Mouse (Mus musculus): ENCODE measurements around the gene Lrrc4b. TPM values are rescaled to one million over a fixed set of nuclear protein-coding genes. Genes with fewer than 3 reads are reported as not detected.

Lrrc4b gene
- polyA plus RNA-seq, 1 experiment = 1.4 TPM

- Histone ChIP-seq H3K36me3 (ENCODE audit: control insufficient read depth, insufficient read depth, low read length) (no peaks in the 10 kb centered on the region), H3K27ac (ENCODE audit: control insufficient read depth, insufficient read depth, low read length) (no peak overlapping the region), H3K27me3 (ENCODE audit: control insufficient read depth, insufficient read depth, low read length) (no peaks in the 10 kb centered on the region; the same call in 1 of the 2 replicates), H3K4me3 (ENCODE audit: control insufficient read depth, insufficient read depth, low read length) (no peak overlapping the region), H3K4me1 (replicated peaks; ENCODE audit: control insufficient read depth, insufficient read depth, low read length) (no peaks in the 10 kb centered on the region)
- WGBS = 52% methylated on average over 55 of the region's 57 CpGs
- TF ChIP-seq POLR2A (IDR thresholded peaks at IDR 0.05; ENCODE audit: control insufficient read depth, extremely low read depth, insufficient read depth, low read length, poor library complexity) (no peak), CTCF (IDR thresholded peaks at IDR 0.05; ENCODE audit: borderline replicate concordance, control insufficient read depth, extremely low read depth, insufficient read depth, low read length, poor library complexity) (no peak)
- DNase-seq = no peak
These were observed 32.8 kb downstream of the Lrrc4b start for GRCm38 (mm10) chr7:44461503-44462217.

- Histone ChIP-seq H3K27me3 (ENCODE audit: control insufficient read depth, insufficient read depth, low read length) (no peaks in the 10 kb centered on the region; the same call in 1 of the 2 replicates), H3K36me3 (ENCODE audit: control insufficient read depth, insufficient read depth, low read length) (no peaks in the 10 kb centered on the region), H3K4me1 (replicated peaks; ENCODE audit: control insufficient read depth, insufficient read depth, low read length) (no peaks in the 10 kb centered on the region), H3K4me3 (ENCODE audit: control insufficient read depth, insufficient read depth, low read length) (no peak overlapping the region), H3K27ac (ENCODE audit: control insufficient read depth, insufficient read depth, low read length) (no peak overlapping the region)
- WGBS = 20% methylated on average over 77 of the region's 77 CpGs
- no peak for TF ChIP-seq POLR2A (IDR thresholded peaks at IDR 0.05; ENCODE audit: control insufficient read depth, extremely low read depth, insufficient read depth, low read length, poor library complexity)
- TF ChIP-seq CTCF (IDR thresholded peaks at IDR 0.05; ENCODE audit: borderline replicate concordance, control insufficient read depth, extremely low read depth, insufficient read depth, low read length, poor library complexity) = no peak
- no peak for DNase-seq
These were observed 33.6 kb downstream of the Lrrc4b start for GRCm38 (mm10) chr7:44462218-44463055.

DNA sequence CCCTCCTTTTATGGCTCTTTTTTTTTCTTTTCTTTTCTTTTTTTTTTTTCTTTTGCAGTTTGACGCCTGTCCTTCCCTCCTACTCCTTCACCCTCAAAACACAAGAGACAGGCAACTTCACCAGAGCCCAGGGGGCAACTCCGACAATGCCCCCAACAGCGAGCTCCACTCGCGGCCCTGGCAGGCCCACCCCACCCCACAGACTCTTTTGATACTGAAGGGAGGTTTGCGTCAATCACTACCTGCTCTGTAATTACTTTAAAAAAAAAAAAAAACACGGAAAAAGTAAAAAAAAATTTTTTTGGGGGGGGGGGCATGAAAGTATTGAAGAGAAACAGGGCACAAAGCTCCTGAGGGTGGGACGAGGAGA is 34.2 kb downstream of the Lrrc4b start:
- Histone ChIP-seq H3K4me1 (replicated peaks; ENCODE audit: control insufficient read depth, insufficient read depth, low read length) (no peaks in the 10 kb centered on the region), H3K27me3 (ENCODE audit: control insufficient read depth, insufficient read depth, low read length) (no peaks in the 10 kb centered on the region; the same call in 1 of the 2 replicates), H3K27ac (ENCODE audit: control insufficient read depth, insufficient read depth, low read length) (no peak overlapping the region), H3K36me3 (ENCODE audit: control insufficient read depth, insufficient read depth, low read length) (no peaks in the 10 kb centered on the region), H3K4me3 (ENCODE audit: control insufficient read depth, insufficient read depth, low read length) (no peak overlapping the region)
- DNase-seq = no peak
- no peak for TF ChIP-seq CTCF (IDR thresholded peaks at IDR 0.05; ENCODE audit: borderline replicate concordance, control insufficient read depth, extremely low read depth, insufficient read depth, low read length, poor library complexity)
- TF ChIP-seq POLR2A (IDR thresholded peaks at IDR 0.05; ENCODE audit: control insufficient read depth, extremely low read depth, insufficient read depth, low read length, poor library complexity) = no peak
- WGBS = 23% methylated on average over 8 of the region's 8 CpGs

- TF ChIP-seq CTCF (IDR thresholded peaks at IDR 0.05; ENCODE audit: borderline replicate concordance, control insufficient read depth, extremely low read depth, insufficient read depth, low read length, poor library complexity) = no peak
- TF ChIP-seq POLR2A (IDR thresholded peaks at IDR 0.05; ENCODE audit: control insufficient read depth, extremely low read depth, insufficient read depth, low read length, poor library complexity) = no peak
- H3K27me3 ChIP-seq (ENCODE audit: control insufficient read depth, insufficient read depth, low read length) = no peaks in the 10 kb centered on the region; the same call in 1 of the 2 replicates
- peaks cover 6% of the 10 kb centered on the region for H3K4me1 ChIP-seq (replicated peaks; ENCODE audit: control insufficient read depth, insufficient read depth, low read length)
- no peak for DNase-seq
- no peak overlapping the region for H3K27ac ChIP-seq (ENCODE audit: control insufficient read depth, insufficient read depth, low read length)
- H3K4me3 ChIP-seq (ENCODE audit: control insufficient read depth, insufficient read depth, low read length) = no peak overlapping the region
- WGBS = 86% methylated on average over 10 of the region's 10 CpGs
- no peaks in the 10 kb centered on the region for H3K36me3 ChIP-seq (ENCODE audit: control insufficient read depth, insufficient read depth, low read length)
These were observed 34.9 kb downstream of the Lrrc4b start for GRCm38 (mm10) chr7:44463556-44464225.

DNA sequence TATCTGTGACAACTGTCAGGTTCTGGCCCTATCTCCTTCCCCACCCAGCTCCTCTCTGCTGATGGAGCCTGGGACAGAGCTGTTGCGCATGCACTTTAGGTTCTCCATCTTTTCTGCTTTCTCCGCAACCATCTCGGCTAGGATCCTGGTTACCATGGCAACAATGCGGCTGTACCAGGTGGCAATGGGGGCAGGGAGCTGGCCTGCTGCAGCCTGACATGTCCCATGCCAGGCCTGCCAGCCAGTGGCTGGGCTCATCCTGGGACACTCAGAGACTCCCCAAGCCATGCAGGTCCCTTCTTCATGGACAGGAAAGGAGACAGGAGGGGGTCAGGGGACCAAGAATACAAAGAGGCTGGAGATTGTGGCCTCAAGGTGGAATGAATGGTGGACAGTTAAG is 35.7 kb downstream of the Lrrc4b start:
- no peak for DNase-seq
- no peaks in the 10 kb centered on the region; the same call in 1 of the 2 replicates for H3K27me3 ChIP-seq (ENCODE audit: control insufficient read depth, insufficient read depth, low read length)
- TF ChIP-seq POLR2A (IDR thresholded peaks at IDR 0.05; ENCODE audit: control insufficient read depth, extremely low read depth, insufficient read depth, low read length, poor library complexity) = no peak
- no peak for TF ChIP-seq CTCF (IDR thresholded peaks at IDR 0.05; ENCODE audit: borderline replicate concordance, control insufficient read depth, extremely low read depth, insufficient read depth, low read length, poor library complexity)
- no peaks in the 10 kb centered on the region for H3K36me3 ChIP-seq (ENCODE audit: control insufficient read depth, insufficient read depth, low read length)
- H3K4me1 ChIP-seq (replicated peaks; ENCODE audit: control insufficient read depth, insufficient read depth, low read length) = peaks cover 8% of the 10 kb centered on the region
- H3K4me3 ChIP-seq (ENCODE audit: control insufficient read depth, insufficient read depth, low read length) = no peak overlapping the region
- WGBS = 35% methylated on average over 4 of the region's 4 CpGs
- no peak overlapping the region for H3K27ac ChIP-seq (ENCODE audit: control insufficient read depth, insufficient read depth, low read length)

DNA sequence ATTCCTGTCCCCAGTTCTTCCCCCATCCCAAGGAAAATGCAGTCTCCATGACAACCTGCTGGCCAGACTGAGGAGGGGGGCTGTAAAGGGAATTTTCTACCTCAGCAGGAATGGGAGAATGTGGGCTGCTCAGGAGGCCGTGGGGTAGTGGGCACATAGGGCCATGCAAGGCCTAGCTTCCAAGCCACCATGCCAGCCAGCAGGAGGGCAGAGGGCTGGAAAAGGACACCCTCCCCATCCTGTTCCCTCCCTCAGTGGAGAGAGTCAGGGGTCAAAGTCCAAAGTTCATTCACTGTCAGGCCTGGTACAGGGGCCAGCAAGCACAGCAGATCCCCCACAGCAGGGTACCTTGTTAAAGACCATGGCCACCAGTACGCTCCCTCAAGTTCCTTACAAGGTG is 36.3 kb downstream of the Lrrc4b start, which contains the start of gene Aspdh:
Gene Aspdh (plus strand): TSS at position 281 of the 400 bp plus-strand sequence.
- WGBS = 75% methylated on average over 2 of the region's 2 CpGs
- H3K36me3 ChIP-seq (ENCODE audit: control insufficient read depth, insufficient read depth, low read length) = no peaks in the 10 kb centered on the region
- no peak within 1 kb of the TSS for H3K27ac ChIP-seq (ENCODE audit: control insufficient read depth, insufficient read depth, low read length)
- no peaks in the 10 kb centered on the region; the same call in 1 of the 2 replicates for H3K27me3 ChIP-seq (ENCODE audit: control insufficient read depth, insufficient read depth, low read length)
- DNase-seq = no peak
- H3K4me1 ChIP-seq (replicated peaks; ENCODE audit: control insufficient read depth, insufficient read depth, low read length) = peaks cover 8% of the 10 kb centered on the region
- no peak within 1 kb of the TSS for H3K4me3 ChIP-seq (ENCODE audit: control insufficient read depth, insufficient read depth, low read length)
- no peak for TF ChIP-seq POLR2A (IDR thresholded peaks at IDR 0.05; ENCODE audit: control insufficient read depth, extremely low read depth, insufficient read depth, low read length, poor library complexity)
- TF ChIP-seq CTCF (IDR thresholded peaks at IDR 0.05; ENCODE audit: borderline replicate concordance, control insufficient read depth, extremely low read depth, insufficient read depth, low read length, poor library complexity) = no peak
